Mouse (Mus musculus) stomach, postnatal 0 days (tissue): ENCODE results near the gene Itgb7. TPM values are rescaled to one million over a fixed set of nuclear protein-coding genes. Genes with fewer than 3 reads are reported as not detected.

Experiments used
- ATAC-seq: fragments of 200-750 bp; cut with Nextera tagmentation; 2 replicates; pipeline ENCODE4 v1.8.0; 2017; ENCODE audit not compliant: low FRiP score, low TSS enrichment
- DNase-seq: peaks from one replicate; pipeline ENCODE4 v3.0.0-alpha.2; 2016; ENCODE audit warnings: low spot score
- H3K27ac ChIP-seq: fragments of 300-500 bp; sonication (generic); replicated peaks from 2 replicates; pipeline ENCODE4 v1.5.1; 2014; ENCODE audit warnings: mild to moderate bottlenecking, control low read depth
- H3K27me3 ChIP-seq: fragments of 300-500 bp; sonication (generic); 2 replicates; pipeline ENCODE4 v1.6.1; 2014; ENCODE audit warnings: low read length; ENCODE audit not compliant: control insufficient read depth, insufficient read depth
- H3K36me3 ChIP-seq: fragments of 300-500 bp; sonication (generic); 2 replicates; pipeline ENCODE4 v1.6.1; 2014; ENCODE audit warnings: low read length, mixed read lengths; ENCODE audit not compliant: control insufficient read depth, insufficient read depth
- H3K4me1 ChIP-seq: fragments of 300-500 bp; sonication (generic); replicated peaks from 2 replicates; pipeline ENCODE4 v1.6.1; 2014; ENCODE audit warnings: antibody characterized with exemption; ENCODE audit not compliant: control insufficient read depth, insufficient read depth
- H3K4me2 ChIP-seq: fragments of 300-500 bp; sonication (generic); replicated peaks from 2 replicates; pipeline ENCODE4 v1.6.1; 2014; ENCODE audit warnings: low read depth, mild to moderate bottlenecking, control low read depth, moderate library complexity
- H3K4me3 ChIP-seq: fragments of 300-500 bp; sonication (generic); 2 replicates; pipeline ENCODE4 v1.5.1; 2014; ENCODE audit warnings: low read depth, low read length, control low read depth
- H3K9ac ChIP-seq: fragments of 300-500 bp; sonication (generic); 2 replicates; pipeline ENCODE4 v1.6.1; 2014; ENCODE audit warnings: mild to moderate bottlenecking, low read length, control low read depth, mixed read lengths
- H3K9me3 ChIP-seq: fragments of 300-500 bp; sonication (generic); 2 replicates; pipeline ENCODE4 v1.6.1; 2016; ENCODE audit warnings: low read length; ENCODE audit not compliant: control insufficient read depth
- CTCF ChIP-seq: IDR thresholded peaks from 2 replicates; pipeline ENCODE4 v1.5.1; 2016; ENCODE audit warnings: antibody characterized with exemption, low read depth, mild to moderate bottlenecking, moderate library complexity
- EP300 ChIP-seq: optimal IDR thresholded peaks from 2 replicates; pipeline ENCODE3; 2016; ENCODE audit warnings: antibody characterized with exemption
- WGBS: fragments of 180-500 bp; shearing (Covaris S2); extraction: QIAGEN DNeasy Blood & Tissue Kit; methylation state at CpG from one replicate; pipeline ENCODE4 v1.1.7; 2014; 5-methylcytosine and 5-hydroxymethylcytosine counted together
- polyA plus RNA-seq: library from polyadenylated mRNA; unstranded; fragments of >200 nt; fragmentation: Nextera tagmentation; extraction: Ambion mirVana; gene quantifications from 2 replicates; pipeline ENCODE4 v1.2.1, GENCODE M21; 2015

The Itgb7 gene
- polyA plus RNA-seq, 1 experiment from 2014 or later = 1.2 TPM

GRCm38 (mm10) chr15:102188883-102189282, 42.9 kb downstream of the Itgb7 start:
- H3K4me1 ChIP-seq = no peaks in the 10 kb centered on the region
- H3K27ac ChIP-seq = no peak overlapping the region
- DNase-seq (peak; percentile 32), ATAC-seq (peak; percentile 39; the same call in 1 of the 2 replicates)
- no peaks in the 10 kb centered on the region for H3K9me3 ChIP-seq
- 50% methylated on average over 6 of the region's 6 CpGs for WGBS
- H3K4me3 ChIP-seq = no peak overlapping the region
- no peak overlapping the region for H3K4me2 ChIP-seq
- H3K36me3 ChIP-seq = peaks cover 4% of the 10 kb centered on the region; the same call in 1 of the 2 replicates
- H3K9ac ChIP-seq = no peak overlapping the region
- no peaks in the 10 kb centered on the region for H3K27me3 ChIP-seq
- no peak for TF ChIP-seq CTCF
- no peak for TF ChIP-seq EP300

- Histone ChIP-seq H3K9ac (no peak overlapping the region), H3K27me3 (no peaks in the 10 kb centered on the region), H3K4me3 (no peak overlapping the region), H3K4me2 (no peak overlapping the region), H3K36me3 (peaks cover 4% of the 10 kb centered on the region; the same call in 1 of the 2 replicates), H3K9me3 (no peaks in the 10 kb centered on the region), H3K4me1 (no peaks in the 10 kb centered on the region), H3K27ac (no peak overlapping the region)
- DNase-seq (no peak), ATAC-seq (no peak)
- TF ChIP-seq CTCF (no peak), EP300 (no peak)
- WGBS = 72% methylated on average over 10 of the region's 10 CpGs
Measured at GRCm38 (mm10) chr15:102188096-102188495, 43.6 kb downstream of the Itgb7 start.

- DNase-seq = no peak
- no peak for TF ChIP-seq CTCF
- TF ChIP-seq EP300 = no peak
- Histone ChIP-seq H3K4me3 (no peak overlapping the region), H3K27me3 (no peaks in the 10 kb centered on the region), H3K4me2 (no peak overlapping the region), H3K36me3 (peaks cover 4% of the 10 kb centered on the region; the same call in 1 of the 2 replicates), H3K9ac (no peak overlapping the region), H3K4me1 (no peaks in the 10 kb centered on the region), H3K9me3 (no peaks in the 10 kb centered on the region), H3K27ac (no peak overlapping the region)
- ATAC-seq = no peak
- WGBS = 75% methylated on average over 11 of the region's 11 CpGs
Measured at GRCm38 (mm10) chr15:102186239-102186638, 45.5 kb downstream of the Itgb7 start.

DNA sequence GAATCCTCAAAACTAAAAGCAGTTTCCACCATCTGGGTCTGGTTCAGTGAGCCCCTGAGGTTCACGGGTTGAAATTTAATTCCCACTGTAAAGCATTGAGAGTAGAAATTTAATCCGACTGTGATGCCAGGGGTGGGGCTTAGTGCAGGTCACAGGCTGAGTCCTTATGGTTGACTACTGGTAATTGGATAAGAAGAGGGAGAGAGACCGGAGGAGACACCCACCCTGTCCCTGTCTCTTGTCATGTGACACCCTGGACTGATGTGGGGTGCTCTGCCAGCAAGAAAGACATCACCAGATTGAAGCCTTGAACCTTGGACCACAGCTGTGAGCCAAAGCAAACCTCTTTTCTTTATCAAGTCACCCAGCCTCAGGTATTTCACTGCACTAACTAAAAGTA, 48.7 kb downstream of the Itgb7 start:
- H3K9me3 ChIP-seq = no peaks in the 10 kb centered on the region
- H3K4me2 ChIP-seq = no peak overlapping the region
- peaks cover 4% of the 10 kb centered on the region for H3K36me3 ChIP-seq
- H3K9ac ChIP-seq = no peak overlapping the region
- no peak for DNase-seq
- no peak overlapping the region for H3K27ac ChIP-seq
- H3K27me3 ChIP-seq = no peaks in the 10 kb centered on the region
- 75% methylated on average over 3 of the region's 3 CpGs for WGBS
- no peak for ATAC-seq
- no peak overlapping the region for H3K4me3 ChIP-seq
- TF ChIP-seq EP300 = no peak
- TF ChIP-seq CTCF = no peak
- no peaks in the 10 kb centered on the region for H3K4me1 ChIP-seq

DNA sequence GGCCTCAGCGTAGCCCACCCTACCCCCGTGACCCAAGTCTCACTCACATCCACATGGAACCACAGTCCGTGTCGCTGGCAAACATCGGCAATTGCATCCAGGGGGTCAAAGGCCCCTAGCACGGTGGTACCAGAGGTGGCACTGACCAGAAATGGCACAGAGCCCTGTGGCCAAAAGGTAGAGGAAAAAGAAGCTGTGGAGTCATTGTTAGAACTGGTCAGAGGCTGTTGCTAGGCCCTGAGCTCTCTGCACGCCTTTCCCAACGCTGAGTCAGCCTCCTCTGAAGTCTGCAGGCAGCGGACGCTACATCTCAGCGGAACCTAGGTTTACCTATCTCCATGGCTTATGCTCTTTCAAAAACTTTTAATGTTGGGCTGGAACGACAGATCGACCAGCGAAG, 51.8 kb downstream of the Itgb7 start:
- DNase-seq (no peak), ATAC-seq (no peak)
- peaks cover 4% of the 10 kb centered on the region for H3K36me3 ChIP-seq
- H3K27me3 ChIP-seq = no peaks in the 10 kb centered on the region
- H3K9me3 ChIP-seq = no peaks in the 10 kb centered on the region
- WGBS = 85% methylated on average over 14 of the region's 14 CpGs
- no peak for TF ChIP-seq CTCF
- no peak for TF ChIP-seq EP300
- no peak overlapping the region for H3K9ac ChIP-seq
- no peak overlapping the region for H3K4me2 ChIP-seq
- no peak overlapping the region for H3K4me3 ChIP-seq
- no peak overlapping the region for H3K27ac ChIP-seq
- H3K4me1 ChIP-seq = no peaks in the 10 kb centered on the region

DNA sequence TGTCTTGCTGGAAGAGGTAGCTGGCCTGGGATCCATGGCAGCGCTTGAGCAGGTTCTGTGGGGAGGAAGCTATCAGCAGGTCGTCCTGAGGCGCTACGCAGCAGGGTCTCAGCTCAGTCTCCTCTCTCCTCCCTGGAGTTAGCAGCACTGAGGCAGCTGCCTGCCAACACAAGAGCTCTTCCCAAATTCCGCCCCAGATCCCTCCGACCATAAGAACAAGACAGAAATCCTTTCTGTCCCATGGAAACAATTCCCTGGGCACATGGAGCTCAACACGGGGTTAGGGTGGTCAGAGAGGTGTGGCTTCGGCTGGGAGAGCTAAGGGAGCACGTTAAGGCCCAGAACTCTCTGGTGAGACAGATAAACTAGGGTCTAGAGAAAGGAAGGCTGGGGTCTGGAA, 52.6 kb downstream of the Itgb7 start:
- WGBS = 83% methylated on average over 9 of the region's 9 CpGs
- H3K27me3 ChIP-seq = no peaks in the 10 kb centered on the region
- no peak overlapping the region for H3K27ac ChIP-seq
- no peak overlapping the region for H3K9ac ChIP-seq
- no peaks in the 10 kb centered on the region for H3K9me3 ChIP-seq
- DNase-seq = no peak
- no peaks in the 10 kb centered on the region; the same call in 1 of the 2 replicates for H3K36me3 ChIP-seq
- TF ChIP-seq CTCF = no peak
- no peak for TF ChIP-seq EP300
- no peak overlapping the region for H3K4me2 ChIP-seq
- no peak overlapping the region for H3K4me3 ChIP-seq
- no peaks in the 10 kb centered on the region for H3K4me1 ChIP-seq
- no peak for ATAC-seq
